Mouse (Mus musculus): ENCODE measurements at regions not wholly inside any gene's neighbourhood (a gene's known extent, or its start where the extent isn't known, plus 50 kb on each side); places are given as distances from the start of the nearest gene placed in this dataset.

- no peak for DNase-seq (ENCODE audit: low spot score)
These were observed 2134.9 kb upstream of the Lrrc6 start for GRCm38 (mm10) chr15:68635633-68636032.

- DNase-seq (ENCODE audit: low spot score) = no peak
These were observed 2126.3 kb upstream of the Lrrc6 start for GRCm38 (mm10) chr15:68626976-68627375.

GRCm38 (mm10) chr15:68624831-68625230 is 2124.1 kb upstream of the Lrrc6 start:
- DNase-seq (ENCODE audit: low spot score) = no peak

GRCm38 (mm10) chr15:68620417-68621214 is 2119.9 kb upstream of the Lrrc6 start:
- DNase-seq (ENCODE audit: low spot score) = no peak

GRCm38 (mm10) chr15:68606110-68606791 is 2105.5 kb upstream of the Lrrc6 start:
- DNase-seq (ENCODE audit: low spot score) = peak; percentile 67

- DNase-seq (ENCODE audit: low spot score) = no peak
These were observed 2104.8 kb upstream of the Lrrc6 start for GRCm38 (mm10) chr15:68605478-68605877.

GRCm38 (mm10) chr15:68582177-68582576 is 2081.5 kb upstream of the Lrrc6 start:
- DNase-seq (ENCODE audit: low spot score) = no peak

- no peak for DNase-seq (ENCODE audit: low spot score)
These were observed 2078.8 kb upstream of the Lrrc6 start for GRCm38 (mm10) chr15:68579486-68579885.

GRCm38 (mm10) chr15:68560654-68561053 is 2059.9 kb upstream of the Lrrc6 start:
- no peak for DNase-seq (ENCODE audit: low spot score)

- no peak for DNase-seq (ENCODE audit: low spot score)
These were observed 2055.4 kb upstream of the Lrrc6 start for GRCm38 (mm10) chr15:68556133-68556532.

- DNase-seq (ENCODE audit: low spot score) = no peak
These were observed 2035.3 kb upstream of the Lrrc6 start for GRCm38 (mm10) chr15:68536055-68536325.

GRCm38 (mm10) chr15:68535297-68536054 is 2034.8 kb upstream of the Lrrc6 start:
- no peak for DNase-seq (ENCODE audit: low spot score)

GRCm38 (mm10) chr15:68520759-68521158 is 2020.0 kb upstream of the Lrrc6 start:
- no peak for DNase-seq (ENCODE audit: low spot score)

- DNase-seq (ENCODE audit: low spot score) = no peak
These were observed 2011.7 kb upstream of the Lrrc6 start for GRCm38 (mm10) chr15:68512431-68512830.

GRCm38 (mm10) chr15:68508190-68508589 is 2007.5 kb upstream of the Lrrc6 start:
- DNase-seq (ENCODE audit: low spot score) = no peak

GRCm38 (mm10) chr15:68506093-68506492 is 2005.4 kb upstream of the Lrrc6 start:
- DNase-seq (ENCODE audit: low spot score) = no peak

GRCm38 (mm10) chr15:68496438-68496837 is 1995.7 kb upstream of the Lrrc6 start:
- no peak for DNase-seq (ENCODE audit: low spot score)

- no peak for DNase-seq (ENCODE audit: low spot score)
These were observed 1984.1 kb upstream of the Lrrc6 start for GRCm38 (mm10) chr15:68484789-68485188.

GRCm38 (mm10) chr15:68477745-68478144 is 1977.0 kb upstream of the Lrrc6 start:
- DNase-seq (ENCODE audit: low spot score) = no peak

GRCm38 (mm10) chr15:68471928-68472327 is 1971.2 kb upstream of the Lrrc6 start:
- no peak for DNase-seq (ENCODE audit: low spot score)

- DNase-seq (ENCODE audit: low spot score) = no peak
These were observed 1962.1 kb upstream of the Lrrc6 start for GRCm38 (mm10) chr15:68462851-68463250.

GRCm38 (mm10) chr15:68457239-68457638 is 1956.5 kb upstream of the Lrrc6 start:
- DNase-seq (ENCODE audit: low spot score) = no peak

GRCm38 (mm10) chr15:68451971-68452370 is 1951.3 kb upstream of the Lrrc6 start:
- DNase-seq (ENCODE audit: low spot score) = no peak
